Mouse (Mus musculus): ENCODE results near the gene Olfr448.

- no peak for TF ChIP-seq CTCF (IDR thresholded peaks at IDR 0.05; ENCODE audit: low read depth, low read length)
- TF ChIP-seq POLR2A (IDR thresholded peaks at IDR 0.05; ENCODE audit: borderline replicate concordance, low read depth, low read length), result no peak
Measured at GRCm38 (mm10) chr6:42900345-42900744, 10.1 kb downstream of the Olfr448 start.
